Mouse (Mus musculus): Measurements from ENCODE around the gene Suclg2.
"Not testable (repeated sequence)": the region's sequence is repeated elsewhere in the genome, so short reads cannot be mapped to it uniquely, and the experiment has no call there.

Suclg2 gene

GRCm38 (mm10) chr6:95621821-95622220, 96.8 kb downstream of the Suclg2 start:
- DNase-seq (ENCODE audit: low read depth, low spot score) = no peak

DNA sequence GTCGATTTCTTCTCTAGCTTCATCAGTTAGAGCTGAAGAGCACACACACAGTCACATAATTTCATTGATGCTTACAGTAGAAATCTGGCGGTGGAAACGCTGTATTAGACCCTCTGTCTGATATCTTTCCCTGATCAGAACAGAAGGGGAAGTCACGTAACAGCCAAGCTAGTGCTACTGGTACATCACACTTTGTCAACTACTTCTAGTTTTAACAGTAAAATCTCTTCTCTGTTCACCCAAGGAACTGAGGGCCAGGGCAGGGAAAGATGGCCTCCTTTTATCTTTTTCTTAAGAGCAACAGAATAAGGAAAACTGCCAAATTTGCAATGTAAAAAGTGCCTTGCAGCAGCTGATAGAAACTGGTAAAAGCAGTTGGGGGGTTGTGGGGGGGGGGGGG, 97.8 kb downstream of the Suclg2 start:
- no peak for DNase-seq (ENCODE audit: low read depth, low spot score)

DNA sequence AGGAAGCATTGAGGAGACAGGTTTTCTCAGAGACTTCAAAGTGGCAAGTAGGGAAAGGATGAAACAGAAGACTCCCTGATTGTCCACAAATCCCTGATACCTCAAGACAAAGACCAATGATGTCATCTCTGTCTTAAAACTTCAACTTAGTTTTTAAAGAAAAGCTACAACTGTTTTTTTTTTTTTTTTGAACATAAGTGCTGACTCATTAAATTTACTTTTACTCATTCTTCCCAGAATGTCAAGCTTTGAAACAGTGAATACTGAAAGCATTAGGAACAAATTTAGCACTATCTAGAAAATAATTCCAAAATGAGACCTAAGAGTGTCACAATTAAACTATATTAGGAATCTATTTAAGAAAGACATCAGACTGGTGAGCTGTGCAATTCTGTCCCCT, 98.8 kb downstream of the Suclg2 start:
- no peak for DNase-seq (ENCODE audit: low read depth, low spot score)

DNA sequence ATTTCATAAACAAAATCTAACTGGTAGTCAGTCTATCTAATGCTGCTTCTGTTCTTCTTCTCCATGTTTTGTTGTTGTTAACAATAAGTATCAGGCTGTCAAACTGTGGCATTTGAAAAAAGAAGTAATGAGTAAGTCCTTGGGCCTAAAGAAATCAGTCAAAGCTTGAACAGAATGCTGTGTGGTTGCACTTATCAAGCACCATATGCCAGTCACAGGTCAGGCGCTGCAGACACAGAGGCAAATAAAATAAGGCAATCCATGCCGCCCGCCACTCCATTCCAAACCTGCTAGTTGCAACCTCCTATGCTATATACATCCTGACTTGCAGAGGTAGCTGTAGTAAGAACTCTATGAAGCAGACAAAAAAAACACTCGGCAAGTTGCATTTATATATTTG, 100.2 kb downstream of the Suclg2 start:
- no peak for DNase-seq (ENCODE audit: low read depth, low spot score)

- DNase-seq (ENCODE audit: low read depth, low spot score) = no peak
Measured at GRCm38 (mm10) chr6:95613228-95613627, 105.4 kb downstream of the Suclg2 start.

GRCm38 (mm10) chr6:95612412-95613022, 106.1 kb downstream of the Suclg2 start:
- DNase-seq (ENCODE audit: low read depth, low spot score) = no peak

DNA sequence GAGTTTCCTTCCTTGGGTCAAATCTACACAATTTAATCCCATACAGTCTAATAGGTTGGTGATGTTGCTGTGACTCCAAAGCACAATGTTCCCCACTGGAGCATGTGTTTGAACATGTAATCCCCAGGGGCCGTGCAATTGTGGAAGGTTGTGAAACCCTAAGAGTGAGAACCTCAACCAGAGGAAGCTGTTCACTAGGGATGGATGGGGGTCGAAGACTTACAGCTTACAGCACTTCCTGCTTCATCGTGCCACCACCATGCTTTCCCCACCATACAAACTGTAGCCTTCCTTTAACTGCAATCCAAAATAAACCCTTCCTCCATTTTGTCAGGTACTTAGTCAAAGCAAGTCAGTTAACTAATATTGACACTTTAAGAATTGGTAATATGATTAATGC, 107.5 kb downstream of the Suclg2 start:
- DNase-seq (ENCODE audit: low read depth, low spot score) = no peak

DNA sequence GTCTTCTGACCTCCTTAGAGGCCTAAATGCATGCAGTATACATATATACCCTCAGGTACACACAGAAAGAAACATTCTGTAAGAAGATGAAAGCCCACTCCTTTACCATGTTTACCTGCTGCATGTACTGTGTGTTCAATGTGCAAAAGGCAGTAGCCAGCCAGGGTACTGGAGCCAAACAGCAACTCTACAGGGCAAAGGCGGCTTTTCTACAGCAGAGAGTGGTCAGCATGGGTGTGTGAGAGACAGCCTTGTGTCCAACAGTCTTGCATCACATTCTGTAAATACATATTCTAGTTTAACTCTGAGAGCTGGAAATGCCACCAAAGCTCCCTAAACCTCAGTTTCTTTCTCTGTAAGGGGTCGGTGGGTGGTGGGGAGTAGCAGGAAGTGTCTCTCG, 110.5 kb downstream of the Suclg2 start:
- DNase-seq (ENCODE audit: low read depth, low spot score) = no peak

DNA sequence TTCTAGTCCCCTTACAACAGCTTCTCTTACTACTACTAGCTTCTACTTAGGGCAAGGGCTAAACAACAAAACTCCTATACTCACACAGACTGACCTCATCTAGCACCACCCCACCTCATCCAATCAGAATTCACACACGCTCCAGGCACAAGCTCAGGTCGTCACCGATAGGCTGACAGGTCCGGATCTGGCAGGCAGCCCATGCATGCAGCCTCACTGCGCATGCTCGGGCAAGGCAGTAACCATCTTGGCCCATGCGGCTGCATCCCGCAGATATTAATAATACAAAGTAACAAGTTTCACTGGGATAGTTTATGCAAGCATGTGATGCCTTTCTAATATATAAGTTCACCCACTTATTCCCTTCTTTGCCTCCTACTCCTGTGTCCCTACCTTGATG, 117.9 kb downstream of the Suclg2 start:
- not testable (repeated sequence) for DNase-seq (ENCODE audit: low read depth, low spot score)

DNA sequence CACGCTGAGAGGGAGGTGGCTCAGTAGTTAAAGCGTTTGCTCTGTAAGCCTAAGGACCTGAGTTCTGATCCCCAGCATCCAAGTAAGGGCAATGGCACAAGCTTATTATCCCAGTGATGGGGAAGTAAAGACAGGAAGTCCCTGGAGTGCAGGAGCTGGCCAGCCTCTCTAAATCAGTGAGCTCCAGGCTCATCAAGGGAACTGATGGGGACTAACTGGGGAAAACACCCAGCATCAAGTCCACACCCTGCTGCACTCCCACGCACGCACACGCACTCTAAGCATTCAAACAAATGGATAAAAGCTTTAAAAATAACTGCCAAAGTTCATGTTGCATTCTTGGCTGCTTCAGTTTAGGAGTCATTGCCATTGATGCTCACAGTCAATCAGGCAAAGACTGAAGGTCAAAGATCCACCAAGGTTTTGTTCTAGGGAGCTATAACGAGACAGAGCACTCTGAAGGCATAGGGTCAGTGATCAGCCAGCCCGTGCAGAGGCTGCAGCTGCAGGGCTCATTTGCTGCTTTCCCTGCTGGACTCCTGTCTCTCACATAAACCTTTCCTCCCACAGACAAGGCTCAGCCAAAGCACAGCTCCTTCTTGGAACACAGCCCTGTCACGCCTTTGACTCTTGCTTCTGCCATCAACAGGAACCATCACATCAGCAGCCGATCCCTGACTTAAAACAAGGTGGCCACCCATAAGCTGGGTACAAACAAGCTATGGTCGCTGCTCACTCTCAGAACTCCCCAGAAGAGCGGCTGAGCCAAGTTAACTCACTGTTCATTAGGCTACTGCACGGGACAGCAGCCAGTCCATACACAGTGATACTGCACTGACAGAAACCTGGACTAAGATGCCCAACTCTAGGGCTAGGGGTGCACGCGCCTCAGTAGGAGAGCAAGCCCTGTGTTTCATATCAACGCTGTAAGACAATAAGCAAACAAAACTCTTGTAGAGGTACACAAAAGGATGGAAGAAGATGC, 121.5 kb downstream of the Suclg2 start:
- no peak for DNase-seq (ENCODE audit: low read depth, low spot score)

GRCm38 (mm10) chr6:95595852-95596251, 122.7 kb downstream of the Suclg2 start:
- no peak for DNase-seq (ENCODE audit: low read depth, low spot score)

DNA sequence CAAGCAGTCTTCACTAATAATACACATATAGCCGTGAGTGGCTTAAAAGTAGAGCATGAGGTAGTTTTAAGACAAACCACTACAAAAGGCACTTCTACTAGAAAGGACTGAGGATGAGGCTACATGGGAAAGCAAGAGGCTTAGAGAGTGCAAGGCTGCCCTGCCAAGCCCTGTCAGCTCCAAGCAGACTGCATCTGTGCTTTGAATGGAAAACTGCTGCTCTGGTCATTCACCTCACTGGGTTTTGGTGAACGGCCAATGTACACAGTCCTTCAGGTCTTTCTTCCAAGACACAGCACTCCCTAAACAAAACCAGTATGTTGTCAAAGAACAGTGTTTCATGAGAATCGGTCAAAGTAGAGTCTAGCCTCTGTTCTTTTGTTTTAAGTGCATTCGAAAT, 124.4 kb downstream of the Suclg2 start:
- DNase-seq (ENCODE audit: low read depth, low spot score) = no peak

- no peak for DNase-seq (ENCODE audit: low read depth, low spot score)
Measured at GRCm38 (mm10) chr6:95592396-95592795, 126.2 kb downstream of the Suclg2 start.

GRCm38 (mm10) chr6:95590463-95590862, 128.1 kb downstream of the Suclg2 start:
- no peak for DNase-seq (ENCODE audit: low read depth, low spot score)

DNA sequence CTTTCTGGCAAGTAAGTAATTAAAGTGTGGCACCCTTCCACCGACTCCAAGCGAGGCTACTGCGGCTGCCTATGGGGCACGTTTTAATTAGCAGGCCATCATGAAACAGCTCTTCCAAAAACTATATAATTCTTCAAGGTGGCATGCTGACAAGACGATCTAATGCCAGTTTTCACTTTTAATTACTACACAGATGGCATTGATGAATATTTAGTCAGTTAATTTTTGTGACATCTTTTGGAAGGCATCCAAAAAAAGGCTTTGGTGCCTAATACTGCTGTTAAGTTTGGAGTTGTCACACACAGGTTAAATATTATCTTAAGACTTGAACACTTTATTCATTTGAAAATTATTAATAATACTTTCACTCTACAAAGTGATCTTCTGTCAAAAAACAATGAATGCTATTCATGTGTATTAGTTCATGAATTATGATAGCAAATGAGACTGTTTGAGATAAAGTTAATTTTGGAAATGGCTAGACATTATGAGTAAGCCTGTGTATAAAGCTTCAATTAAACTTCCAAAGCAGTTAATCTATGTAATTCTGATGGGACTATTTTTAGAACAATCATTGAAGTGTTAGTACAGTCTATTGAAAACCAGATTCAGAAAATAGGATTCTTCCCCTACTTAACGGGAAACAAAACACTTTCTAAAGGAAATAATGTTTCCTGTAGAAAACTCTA, 131.3 kb downstream of the Suclg2 start:
- DNase-seq (ENCODE audit: low read depth, low spot score) = no peak

DNA sequence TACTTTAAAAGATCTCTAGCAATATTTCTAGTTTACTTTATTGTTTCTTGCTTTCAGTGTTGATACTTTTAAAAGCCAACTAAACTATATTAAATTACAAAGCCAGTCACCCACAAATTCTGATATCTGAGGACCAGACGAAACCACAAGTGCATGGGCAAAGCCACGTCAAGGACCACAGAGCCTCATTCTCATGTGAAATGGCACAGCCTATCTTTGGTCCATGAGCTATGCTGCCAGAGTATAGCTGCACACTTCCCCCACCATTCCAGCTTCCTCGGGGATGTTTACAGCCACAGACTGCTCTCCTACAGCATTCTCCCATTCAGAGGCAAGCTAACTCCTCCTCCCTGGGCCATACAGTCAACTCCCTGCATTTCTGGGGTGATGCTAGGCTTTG, 136.7 kb downstream of the Suclg2 start:
- no peak for DNase-seq (ENCODE audit: low read depth, low spot score)

DNA sequence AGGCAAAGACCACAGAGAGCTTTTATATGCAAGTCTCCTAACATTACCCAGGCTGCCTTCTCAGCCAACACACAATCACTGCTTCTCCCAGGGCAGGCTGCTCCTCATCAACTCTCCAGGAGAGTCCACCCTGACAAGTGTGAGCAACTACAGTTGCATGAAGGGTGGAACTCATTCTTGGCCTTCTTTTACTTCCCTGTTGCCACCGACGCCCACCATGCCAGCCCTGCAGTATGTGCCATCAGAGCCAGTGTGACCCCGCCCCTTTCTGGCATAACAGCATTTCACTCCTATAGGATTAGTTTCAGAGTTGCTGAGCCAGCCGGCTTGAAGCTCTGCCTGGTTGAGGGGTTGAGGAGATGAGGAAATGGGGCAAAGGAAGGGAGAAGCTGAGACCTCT, 138.8 kb downstream of the Suclg2 start:
- DNase-seq (ENCODE audit: low read depth, low spot score) = no peak

- no peak for DNase-seq (ENCODE audit: low read depth, low spot score)
Measured at GRCm38 (mm10) chr6:95575531-95575930, 143.1 kb downstream of the Suclg2 start.

DNA sequence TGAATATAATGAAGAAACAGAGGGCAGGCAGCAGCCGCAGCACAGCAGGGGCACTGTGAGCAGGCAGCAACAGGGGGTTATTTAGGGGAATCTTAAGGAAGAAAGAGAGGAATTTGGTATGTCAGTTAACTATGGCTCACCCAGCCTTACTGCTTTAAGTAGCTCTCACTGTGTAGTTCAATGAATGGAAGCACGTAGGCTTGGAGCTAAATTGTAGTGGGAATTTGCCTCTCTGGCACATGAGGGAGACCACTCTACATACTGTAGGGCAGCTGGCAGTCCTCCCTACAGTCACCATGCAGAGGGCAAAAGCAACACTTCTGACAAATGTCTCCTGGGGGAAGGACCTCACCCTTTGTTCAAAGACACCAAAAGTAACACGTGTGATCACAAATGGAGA, 143.7 kb downstream of the Suclg2 start:
- no peak for DNase-seq (ENCODE audit: low read depth, low spot score)

DNA sequence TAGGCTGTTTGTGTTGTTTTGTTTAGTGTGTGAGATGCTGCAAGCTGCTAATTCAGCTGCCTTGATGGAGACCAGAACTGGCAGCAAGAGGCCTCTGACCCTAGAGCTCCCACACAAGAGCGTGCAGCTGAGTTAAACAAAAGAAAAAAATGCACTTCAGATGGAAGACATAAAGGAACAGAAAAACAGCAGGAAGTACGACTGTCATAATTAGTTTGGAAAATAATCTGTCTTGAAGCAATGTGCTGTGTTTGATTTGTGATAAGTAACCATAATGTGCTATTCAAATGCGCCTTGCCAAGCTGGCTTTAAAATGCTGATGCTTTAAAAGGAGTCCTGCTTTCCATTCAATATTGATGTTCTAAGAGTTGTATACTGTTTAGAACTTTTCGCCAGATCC, 144.2 kb downstream of the Suclg2 start:
- no peak for DNase-seq (ENCODE audit: low read depth, low spot score)

DNA sequence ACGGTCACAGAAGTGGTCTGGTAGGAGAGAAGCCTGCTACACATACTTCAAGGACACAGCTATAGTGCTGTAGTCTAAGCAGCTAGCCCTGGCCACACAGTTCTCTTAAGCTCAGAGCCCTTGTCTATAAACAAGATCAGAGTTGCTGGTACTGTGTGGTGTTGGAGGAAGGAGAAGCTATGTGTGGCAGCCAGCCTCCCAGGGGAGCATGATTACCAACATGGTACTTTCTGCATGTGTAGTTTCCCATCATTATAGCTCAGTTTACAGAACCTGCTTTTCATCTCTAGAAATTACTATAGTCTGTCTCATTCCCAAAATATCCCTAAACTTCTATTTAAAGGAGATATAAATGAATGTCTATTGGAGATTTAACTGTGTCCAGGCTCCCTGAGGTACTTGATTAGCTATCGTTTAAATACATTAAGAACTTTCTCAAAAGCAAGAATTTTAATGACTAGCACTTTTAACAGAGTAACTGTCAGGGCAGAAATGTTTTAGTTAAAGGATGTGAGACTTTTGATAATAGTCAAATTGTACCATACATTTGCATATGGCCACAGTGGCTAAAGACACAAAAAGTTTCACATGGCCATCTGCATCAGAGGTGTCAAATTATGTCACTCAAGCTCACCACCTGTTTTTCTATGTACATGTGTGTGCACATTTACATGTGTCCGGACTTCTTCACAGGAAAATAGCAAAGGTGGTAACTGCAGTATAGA, 145.4 kb downstream of the Suclg2 start:
- no peak for DNase-seq (ENCODE audit: low read depth, low spot score)

GRCm38 (mm10) chr6:95571620-95572019, 147.0 kb downstream of the Suclg2 start:
- no peak for DNase-seq (ENCODE audit: low read depth, low spot score)

Measured in brain, embryonic 18.5 days (tissue).